Mouse (Mus musculus) layer of hippocampus, adult 2 months (tissue): ENCODE results near the gene Dact3. TPM values are rescaled to one million over a fixed set of nuclear protein-coding genes. Genes with fewer than 3 reads are reported as not detected.
A peak's percentile ranks its signal among the peaks of the same experiment; 100 is the strongest.

Source experiments
- DNase-seq, 2 experiments: peaks; one replicate each; pipeline ENCODE4 v3.0.0; 2022; ENCODE audit warnings: low spot score in 2 of 2
- H3K27ac ChIP-seq: fragments of 200-600 bp; 2 replicates; pipeline ENCODE4 v1.8.1; 2022
- H3K4me3 ChIP-seq: fragments of 200-600 bp; 2 replicates; pipeline ENCODE4 v1.8.1; 2022; ENCODE audit warnings: mild to moderate bottlenecking
- CTCF ChIP-seq: fragments of 200-600 bp; conservative IDR thresholded peaks from 2 replicates; pipeline ENCODE4 v1.8.1; 2022; ENCODE audit warnings: antibody characterized with exemption, mild to moderate bottlenecking, moderate library complexity
- total RNA-seq, 2 experiments: library from RNA; stranded (reverse); gene quantifications; 2 replicates each; pipeline ENCODE4 v1.2.3; 2021

The Dact3 gene
- total RNA-seq, 2 experiments from 2014 or later: 154 to 156 TPM

DNA sequence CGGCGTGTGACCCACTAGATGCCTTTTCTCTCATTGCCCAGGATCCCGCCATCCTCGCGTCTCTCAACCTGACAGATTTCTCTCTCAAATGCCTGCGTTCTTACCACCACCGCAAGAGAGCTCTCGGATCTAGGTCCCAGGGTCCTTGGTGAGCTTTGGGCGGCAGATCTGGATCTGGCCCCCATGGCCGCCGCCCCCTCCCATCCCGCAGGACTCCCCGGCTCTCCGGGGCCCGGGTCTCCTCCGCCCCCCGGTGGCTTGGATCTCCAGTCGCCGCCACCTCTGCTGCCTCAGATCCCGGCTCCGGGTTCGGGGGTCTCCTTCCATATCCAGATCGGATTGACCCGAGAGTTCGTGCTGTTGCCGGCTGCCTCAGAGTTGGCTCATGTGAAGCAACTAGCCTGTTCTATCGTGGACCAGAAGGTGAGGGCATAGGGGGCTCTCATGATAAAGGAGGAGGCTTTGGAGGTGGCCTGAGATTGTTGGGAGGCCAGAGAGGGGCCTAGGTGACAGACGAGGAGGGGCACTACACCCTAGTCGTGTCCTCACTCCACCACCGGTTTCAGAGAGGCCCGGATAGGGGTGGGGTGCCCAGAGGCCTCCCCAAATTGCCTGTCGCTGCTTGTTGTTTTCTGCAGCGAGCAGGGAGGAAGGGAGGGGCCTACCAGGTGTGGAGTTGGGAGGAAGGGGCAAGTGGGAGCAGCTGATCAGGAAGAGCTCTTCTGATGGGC, 31.5 kb upstream of the Dact3 start:
- no peak for TF ChIP-seq CTCF
- DNase-seq: no peak
- Histone ChIP-seq H3K4me3 (peak overlapping the region; percentile 54), H3K27ac (peak overlapping the region; percentile 87)

DNA sequence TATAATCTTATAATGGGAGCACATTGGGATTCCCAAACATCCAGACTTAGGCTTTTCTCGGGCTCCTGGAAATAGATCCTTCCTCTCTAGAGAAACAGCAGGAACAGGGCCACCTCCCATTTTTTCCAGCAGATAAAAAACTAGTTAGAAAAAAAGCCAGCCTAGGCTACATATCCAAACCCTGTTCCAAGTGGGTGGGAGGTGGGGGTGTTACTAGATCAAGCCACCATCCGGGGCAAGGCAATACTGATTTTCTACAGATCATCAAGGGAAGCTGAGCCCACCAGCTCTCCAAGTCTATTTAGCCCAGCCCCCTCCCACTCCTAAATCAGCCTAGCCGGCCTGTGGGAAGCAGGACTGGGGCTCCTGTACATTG, 30.4 kb upstream of the Dact3 start:
- no peak for TF ChIP-seq CTCF
- no peak for DNase-seq
- Histone ChIP-seq H3K27ac (peak overlapping the region; percentile 87), H3K4me3 (peak overlapping the region; percentile 54)

DNA sequence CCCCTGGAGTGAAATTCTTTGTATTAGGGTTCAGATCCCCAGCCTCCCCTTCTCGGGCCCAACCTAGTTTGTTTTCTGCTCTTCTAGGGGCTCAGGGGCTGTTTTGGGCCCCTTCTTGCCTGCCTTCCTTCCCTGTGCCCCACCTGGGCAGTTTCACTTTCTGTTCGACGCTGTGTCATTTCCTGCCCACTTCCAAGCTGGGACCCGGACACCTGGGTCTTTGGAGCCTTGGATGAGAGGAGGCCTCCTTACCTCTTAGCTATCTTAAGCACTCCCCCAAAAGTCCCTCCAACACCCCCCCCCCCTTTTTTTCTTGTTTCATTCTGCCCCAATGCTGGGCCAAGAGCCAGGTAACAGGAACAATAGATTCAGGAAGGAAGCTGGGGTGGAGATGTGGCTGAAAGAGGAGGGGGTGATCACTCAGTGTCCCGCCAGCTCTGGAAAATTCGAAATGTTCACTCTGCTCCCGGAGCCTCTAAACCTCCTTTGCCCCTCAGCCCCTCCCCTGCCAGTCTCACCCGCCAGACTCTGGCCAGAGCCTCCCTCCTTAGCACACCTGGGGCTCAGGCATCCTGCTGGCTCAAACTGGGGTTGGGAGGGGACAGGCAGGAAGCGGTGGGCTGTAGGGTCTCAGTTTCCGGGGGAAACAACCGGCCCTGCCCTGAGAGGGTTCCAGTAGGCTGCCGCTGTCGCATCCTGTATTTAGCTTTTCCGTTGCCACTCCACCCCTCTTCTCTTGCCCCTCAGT, 29.9 kb upstream of the Dact3 start:
- peak overlapping the region; percentile 54 for H3K4me3 ChIP-seq
- peak overlapping the region; percentile 87 for H3K27ac ChIP-seq
- no peak for TF ChIP-seq CTCF
- no peak for DNase-seq

GRCm38 (mm10) chr7:16845820-16846167, 29.3 kb upstream of the Dact3 start:
- H3K27ac ChIP-seq: peak overlapping the region; percentile 74
- no peak for DNase-seq
- no peak for TF ChIP-seq CTCF
- peak overlapping the region; percentile 26 for H3K4me3 ChIP-seq

GRCm38 (mm10) chr7:16846775-16847174, 28.3 kb upstream of the Dact3 start:
- H3K27ac ChIP-seq: no peak overlapping the region
- TF ChIP-seq CTCF: no peak
- no peak overlapping the region for H3K4me3 ChIP-seq
- no peak for DNase-seq

- Histone ChIP-seq H3K27ac (no peak overlapping the region), H3K4me3 (no peak overlapping the region)
- no peak for TF ChIP-seq CTCF
- DNase-seq: no peak
Measured at GRCm38 (mm10) chr7:16847507-16847906, 27.6 kb upstream of the Dact3 start.

- no peak overlapping the region for H3K27ac ChIP-seq
- peak overlapping the region; percentile 17; the same call in 1 of the 2 replicates for H3K4me3 ChIP-seq
- peak; percentile 80 for TF ChIP-seq CTCF
- DNase-seq: peak; percentile 53 to 85
Measured at GRCm38 (mm10) chr7:16848579-16848978, 26.5 kb upstream of the Dact3 start.

DNA sequence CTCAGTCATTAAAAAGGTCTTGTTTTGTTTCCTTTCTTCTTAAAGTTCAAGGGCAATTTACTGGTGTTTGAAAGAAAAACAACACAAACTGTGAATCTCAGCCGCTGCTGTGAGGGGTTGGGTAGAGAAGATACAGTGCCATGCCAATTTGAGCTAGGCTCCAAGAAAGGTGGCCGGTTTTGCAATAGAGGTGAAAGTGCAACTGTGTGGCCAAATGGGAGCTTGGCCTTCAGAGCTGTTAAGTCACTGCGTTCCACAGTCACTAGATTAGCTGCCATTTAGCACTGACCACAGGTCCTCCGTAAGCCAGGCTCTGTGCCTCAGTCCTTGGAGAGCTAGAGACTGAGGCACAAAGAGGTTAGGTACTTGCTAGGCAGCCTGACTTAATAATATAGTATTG, 23.5 kb upstream of the Dact3 start:
- DNase-seq: no peak
- Histone ChIP-seq H3K27ac (no peak overlapping the region), H3K4me3 (no peak overlapping the region)
- TF ChIP-seq CTCF: no peak

DNA sequence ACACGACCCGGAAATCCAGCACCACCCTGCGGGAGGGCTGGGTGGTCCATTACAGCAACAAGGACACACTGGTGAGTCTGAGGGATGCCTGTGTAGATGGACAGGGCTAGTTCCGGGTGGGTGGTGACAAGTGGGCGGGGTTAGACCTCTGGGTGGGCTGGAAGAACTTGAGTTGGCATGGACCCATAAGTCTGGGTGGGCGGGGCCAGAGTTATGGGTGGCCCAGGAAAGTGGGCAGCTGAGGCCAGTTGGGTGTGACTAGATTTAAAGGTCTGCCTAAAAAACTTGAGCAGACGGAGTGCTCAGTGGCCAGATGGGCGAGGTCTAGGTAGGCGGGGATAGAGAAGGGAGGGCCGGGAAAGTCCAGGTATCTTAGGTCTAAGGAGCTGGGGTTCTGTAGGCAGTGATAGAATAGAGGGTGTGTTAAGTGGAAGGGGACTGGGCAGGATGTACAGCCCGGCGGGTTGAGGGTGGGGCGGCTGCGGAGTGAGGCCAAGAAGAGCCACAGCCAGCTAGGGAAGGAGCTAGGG, 21.8 kb upstream of the Dact3 start:
- no peak overlapping the region for H3K4me3 ChIP-seq

DNA sequence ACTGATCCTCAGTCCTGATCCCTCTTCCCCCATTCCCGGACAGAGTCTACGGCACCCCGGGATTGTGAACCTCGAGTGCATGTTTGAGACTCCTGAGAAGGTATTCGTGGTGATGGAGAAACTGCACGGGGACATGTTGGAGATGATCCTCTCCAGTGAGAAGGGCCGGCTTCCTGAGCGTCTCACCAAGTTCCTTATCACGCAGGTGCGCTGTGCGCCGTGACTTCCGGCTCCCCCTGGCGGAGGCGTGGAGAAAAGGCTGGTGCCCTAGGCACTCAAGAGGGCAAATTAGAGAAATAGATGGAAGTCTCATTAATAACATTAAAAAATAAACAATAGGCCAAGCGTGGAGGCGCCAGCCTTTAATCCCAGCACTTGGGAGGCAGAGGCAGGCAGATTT, 16.8 kb upstream of the Dact3 start:
- no peak overlapping the region for H3K27ac ChIP-seq
- H3K4me3 ChIP-seq: no peak overlapping the region
- no peak for DNase-seq
- peak; percentile 79 for TF ChIP-seq CTCF

More for the DNA sequence above, 21.8 kb upstream of the Dact3 start:
- H3K27ac ChIP-seq: no peak overlapping the region
- no peak for TF ChIP-seq CTCF
- no peak for DNase-seq

GRCm38 (mm10) chr7:16859902-16860651, 15.0 kb upstream of the Dact3 start:
- H3K27ac ChIP-seq: no peak overlapping the region
- no peak overlapping the region for H3K4me3 ChIP-seq
- peak; percentile 90 for TF ChIP-seq CTCF
- DNase-seq: peak in 1 of 2 experiments; percentile 75

DNA sequence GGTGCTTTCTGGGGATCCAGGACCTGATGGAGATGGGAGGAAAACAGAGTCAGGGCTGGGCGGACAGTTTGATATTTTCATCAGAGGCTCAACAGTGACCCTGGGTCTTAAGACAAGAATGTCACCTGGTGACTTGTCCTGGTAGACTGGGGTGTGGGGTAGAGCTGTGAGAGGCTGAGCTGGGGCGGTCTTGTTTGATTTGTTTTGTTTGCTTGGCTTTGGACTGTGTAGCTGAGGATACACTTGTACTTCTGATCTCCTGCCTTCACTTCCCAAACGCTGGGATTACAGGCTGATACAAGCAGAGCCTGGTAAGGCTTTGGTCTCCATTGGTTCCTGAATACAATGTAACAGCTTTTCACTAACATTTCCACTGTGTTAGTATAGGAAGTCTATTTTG, 7.6 kb upstream of the Dact3 start:
- DNase-seq: no peak
- Histone ChIP-seq H3K4me3 (no peak overlapping the region), H3K27ac (no peak overlapping the region)
- no peak for TF ChIP-seq CTCF

DNA sequence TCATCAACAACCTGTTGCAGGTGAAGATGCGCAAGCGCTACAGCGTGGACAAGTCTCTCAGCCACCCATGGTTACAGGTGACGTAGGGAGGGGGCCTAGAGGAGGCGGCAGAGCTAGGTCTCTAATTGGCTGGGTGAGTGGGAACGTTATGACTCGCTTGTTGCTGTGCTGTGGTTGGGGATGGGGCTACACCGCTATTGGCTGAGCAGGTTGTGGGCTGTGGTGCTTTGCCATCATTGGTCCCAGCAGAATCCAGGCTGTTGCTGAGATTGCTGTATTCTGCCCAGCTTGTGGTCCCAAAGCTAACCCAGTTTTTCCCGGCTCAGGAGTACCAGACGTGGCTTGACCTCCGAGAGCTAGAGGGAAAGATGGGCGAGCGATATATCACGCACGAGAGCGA, 5.6 kb upstream of the Dact3 start:
- peak; percentile 93 to 99 for DNase-seq
- Histone ChIP-seq H3K4me3 (peak overlapping the region; percentile 70), H3K27ac (peak overlapping the region; percentile 97)
- TF ChIP-seq CTCF: no peak
